Mouse (Mus musculus): ENCODE measurements around the gene Klf3.

DNA sequence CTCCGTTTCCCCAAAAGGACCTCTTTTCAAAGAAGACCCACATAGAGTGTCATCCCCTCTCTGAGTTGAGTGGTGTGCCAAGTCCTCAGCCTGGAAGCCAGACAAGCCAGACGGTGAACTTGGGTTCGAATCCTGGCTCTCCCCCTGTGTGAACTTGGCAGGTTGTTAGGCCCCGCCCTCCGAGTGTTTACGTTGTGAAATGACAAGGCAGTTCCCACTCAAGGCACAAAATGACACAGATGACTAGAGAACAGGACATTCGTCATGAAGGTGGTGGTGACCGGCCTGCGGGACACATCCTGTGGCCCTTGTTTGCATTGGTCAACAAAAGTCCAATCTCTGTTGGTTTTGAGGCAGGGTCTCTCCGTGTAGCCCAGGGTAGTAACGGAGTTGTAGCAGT is 6.7 kb downstream of the Klf3 start:
- no peak for TF ChIP-seq CTCF (IDR thresholded peaks at IDR 0.05; ENCODE audit: low read depth, low read length)
- no peak for TF ChIP-seq POLR2A (IDR thresholded peaks at IDR 0.05; ENCODE audit: insufficient read depth, low read length)
- TF ChIP-seq EP300 (IDR thresholded peaks at IDR 0.05; ENCODE audit: insufficient read depth, low read depth, low read length): no peak

All from ES-Bruce4 (cell line).